Mouse (Mus musculus): ENCODE measurements around the gene N4bp2.

DNA sequence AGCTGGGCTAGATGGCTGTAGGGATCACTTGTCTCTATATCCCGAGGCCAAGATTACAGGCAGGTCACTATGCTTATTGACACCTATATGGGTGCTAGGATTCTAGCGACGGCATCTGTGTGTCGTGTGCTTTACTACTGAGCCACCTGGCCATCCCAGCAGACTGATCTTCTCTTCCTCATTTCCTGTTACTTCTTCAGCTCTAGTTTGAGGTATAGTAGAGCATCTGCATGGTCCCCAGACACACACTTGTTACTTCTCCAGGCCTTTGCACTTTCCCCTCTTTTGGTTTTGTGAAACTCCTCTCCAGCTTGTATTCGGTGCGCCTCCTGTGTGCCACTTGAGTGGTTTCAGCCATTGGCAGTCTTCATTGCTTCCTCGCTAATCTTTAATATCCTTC, 111.9 kb downstream of the N4bp2 start:
- no peak for TF ChIP-seq POLR2A (IDR thresholded peaks at IDR 0.05; ENCODE audit: low read depth, low read length)
- no peak for TF ChIP-seq CTCF (IDR thresholded peaks at IDR 0.05; ENCODE audit: borderline replicate concordance, insufficient read depth, low read length)

Measured in embryonic fibroblast, embryonic 13.5 days (primary cell).